Mouse (Mus musculus) cortical plate, adult 2 months (tissue): ENCODE measurements around the gene Kifc3.

ENCODE experiments used
- CTCF ChIP-seq: fragments of 200-500 bp; IDR thresholded peaks from 2 replicates; pipeline ENCODE4 v1.5.1; 2011; ENCODE audit warnings: mild to moderate bottlenecking, control low read depth, low read length; ENCODE audit not compliant: insufficient read depth; ENCODE audit errors: extremely low read depth
- POLR2A ChIP-seq: fragments of 200-500 bp; IDR thresholded peaks from 2 replicates; pipeline ENCODE4 v1.6.1; 2011; ENCODE audit warnings: mild to moderate bottlenecking, low read length, control low read depth; ENCODE audit not compliant: insufficient read depth; ENCODE audit errors: extremely low read depth

DNA sequence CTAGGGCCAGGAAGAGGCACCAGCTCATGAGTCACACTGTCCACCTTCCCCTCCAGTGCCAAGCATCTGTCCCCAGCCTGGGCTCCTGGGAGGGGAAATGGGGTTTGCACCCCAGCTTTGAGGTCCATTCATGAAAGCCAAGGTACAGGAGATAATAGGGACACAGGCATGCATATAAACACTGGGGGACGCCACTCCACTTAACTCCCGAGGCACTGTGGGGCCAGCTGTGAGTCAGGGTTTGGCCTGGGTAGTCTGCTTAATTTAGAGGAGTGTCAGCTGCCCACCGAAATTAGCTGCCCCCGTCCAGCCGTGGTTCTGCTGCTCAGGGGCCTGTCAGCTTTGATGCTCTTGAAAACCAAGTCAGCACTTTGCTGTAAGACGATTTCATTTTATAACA is 39.8 kb downstream of the Kifc3 start:
- no peak for TF ChIP-seq CTCF
- TF ChIP-seq POLR2A: no peak
